Mouse (Mus musculus) megakaryocyte, embryonic 14.5 days (primary cell): Measurements from ENCODE around the gene Gm614. TPM values are rescaled to one million over a fixed set of nuclear protein-coding genes. Genes with fewer than 3 reads are reported as not detected.

Experiments
- H3K27me3 ChIP-seq: replicated peaks from 2 replicates; pipeline ENCODE3; 2012; ENCODE audit warnings: inconsistent platforms
- H3K36me3 ChIP-seq: replicated peaks from 2 replicates; pipeline ENCODE3; 2012; ENCODE audit warnings: low read length, inconsistent platforms, mixed read lengths
- H3K4me1 ChIP-seq: 2 replicates; pipeline ENCODE4 v1.6.1; 2012; ENCODE audit warnings: inconsistent platforms
- H3K4me3 ChIP-seq: replicated peaks from 2 replicates; pipeline ENCODE3; 2012; ENCODE audit warnings: moderate library complexity, mild to moderate bottlenecking, inconsistent platforms
- H3K9me3 ChIP-seq: 2 replicates; pipeline ENCODE4 v1.6.1; 2012; ENCODE audit warnings: inconsistent platforms
- FLI1 ChIP-seq: IDR thresholded peaks from 2 replicates; pipeline ENCODE4 v1.6.1; 2012; ENCODE audit warnings: low read length, inconsistent platforms, mixed read lengths
- GATA1 ChIP-seq: IDR thresholded peaks from 3 replicates; pipeline ENCODE4 v1.6.1; 2012; ENCODE audit warnings: mixed read lengths, low read length, inconsistent platforms, borderline replicate concordance
- polyA plus RNA-seq: library from polyadenylated mRNA; stranded (reverse); fragments of >175 nt; gene quantifications from 2 replicates; pipeline ENCODE4 v1.2.3, GENCODE M21; 2012; ENCODE audit warnings: low replicate concordance; ENCODE audit not compliant: insufficient read depth

Gm614 gene
- not detected in 2 replicates for polyA plus RNA-seq

- H3K27me3 ChIP-seq, result peaks cover 34% of the 10 kb centered on the region
- H3K36me3 ChIP-seq, result peaks cover 32% of the 10 kb centered on the region
- TF ChIP-seq FLI1 (no peak), GATA1 (no peak)
- no peaks in the 10 kb centered on the region for H3K9me3 ChIP-seq
- H3K4me1 ChIP-seq, result peaks cover 52% of the 10 kb centered on the region
- H3K4me3 ChIP-seq, result no peak within 1 kb of the TSS
These were observed at the start of gene Gm614 for GRCm38 (mm10) chrX:101263892-101264291. TSS of gene Gm614 (minus strand) at chrX:101263992.

DNA sequence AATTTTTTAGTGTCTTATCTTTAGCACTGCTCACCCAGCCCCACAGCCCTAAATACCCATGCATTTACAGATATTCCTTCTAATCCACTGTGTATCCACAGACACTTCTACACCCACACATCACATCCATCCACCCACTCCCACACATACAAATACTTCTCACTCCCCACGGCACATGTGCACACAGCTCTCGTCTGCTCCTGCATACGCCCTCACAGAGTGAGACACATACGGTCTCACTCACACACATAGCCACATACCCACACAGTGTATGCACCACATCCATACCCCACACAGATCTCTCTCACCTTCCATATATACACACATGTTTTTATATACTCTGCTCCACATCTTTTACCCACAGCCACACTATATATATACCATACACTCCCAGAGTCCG is 45.5 kb upstream of the Gm614 start:
- TF ChIP-seq FLI1 (no peak), GATA1 (no peak)
- H3K4me3 ChIP-seq, result no peak overlapping the region
- peaks cover 86% of the 10 kb centered on the region for H3K27me3 ChIP-seq

DNA sequence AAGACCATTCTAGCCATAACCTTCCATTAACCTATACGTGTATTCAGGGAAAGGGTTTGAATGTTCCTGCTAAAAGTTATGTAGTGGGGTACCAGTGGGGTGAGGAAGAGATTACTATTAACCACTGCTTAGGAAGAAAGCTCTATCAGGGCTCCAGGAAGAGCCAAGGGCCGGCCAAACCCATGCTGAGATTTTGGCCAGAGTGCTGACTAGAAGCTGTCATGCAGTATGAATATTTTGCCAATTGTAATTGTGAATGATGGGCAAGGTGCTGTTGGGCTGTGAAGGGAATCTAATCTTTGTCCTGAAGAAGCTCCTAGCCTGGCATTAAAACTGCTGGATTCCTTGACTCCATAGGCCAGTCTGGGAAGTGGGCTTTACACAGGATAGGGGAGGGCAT is 40.9 kb upstream of the Gm614 start:
- Histone ChIP-seq H3K36me3 (no peaks in the 10 kb centered on the region), H3K27me3 (peaks cover 87% of the 10 kb centered on the region), H3K9me3 (no peaks in the 10 kb centered on the region), H3K4me3 (no peak overlapping the region), H3K4me1 (no peaks in the 10 kb centered on the region)
- TF ChIP-seq GATA1, result no peak
- TF ChIP-seq FLI1, result no peak

More for the DNA sequence above, 45.5 kb upstream of the Gm614 start:
- peaks cover 6% of the 10 kb centered on the region; the same call in 1 of the 2 replicates for H3K4me1 ChIP-seq
- no peaks in the 10 kb centered on the region for H3K9me3 ChIP-seq
- no peaks in the 10 kb centered on the region for H3K36me3 ChIP-seq

DNA sequence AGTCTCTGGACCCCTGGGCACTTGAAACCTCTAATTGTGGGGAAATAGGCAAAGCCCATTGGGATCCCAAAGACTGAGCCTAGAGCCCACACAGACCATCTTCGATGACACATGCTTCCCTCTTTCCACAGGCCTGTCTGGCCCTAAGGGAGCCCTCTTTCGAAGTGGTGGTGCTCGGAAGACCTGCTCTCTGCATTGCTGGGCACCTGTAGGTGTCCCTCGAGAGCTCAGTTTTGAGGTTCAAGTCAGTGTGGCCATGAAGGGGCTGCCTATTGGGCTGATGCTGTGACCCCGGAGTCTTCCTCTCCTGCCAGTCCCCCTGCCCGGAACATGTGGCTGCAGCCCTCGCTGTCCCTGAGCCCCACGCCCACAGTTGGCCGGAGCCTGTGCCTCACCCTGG is 37.9 kb upstream of the Gm614 start:
- peaks cover 16% of the 10 kb centered on the region for H3K36me3 ChIP-seq
- H3K9me3 ChIP-seq, result no peaks in the 10 kb centered on the region
- TF ChIP-seq GATA1 (no peak), FLI1 (no peak)
- H3K4me3 ChIP-seq, result no peak overlapping the region
- no peaks in the 10 kb centered on the region for H3K4me1 ChIP-seq
- peaks cover 76% of the 10 kb centered on the region for H3K27me3 ChIP-seq

DNA sequence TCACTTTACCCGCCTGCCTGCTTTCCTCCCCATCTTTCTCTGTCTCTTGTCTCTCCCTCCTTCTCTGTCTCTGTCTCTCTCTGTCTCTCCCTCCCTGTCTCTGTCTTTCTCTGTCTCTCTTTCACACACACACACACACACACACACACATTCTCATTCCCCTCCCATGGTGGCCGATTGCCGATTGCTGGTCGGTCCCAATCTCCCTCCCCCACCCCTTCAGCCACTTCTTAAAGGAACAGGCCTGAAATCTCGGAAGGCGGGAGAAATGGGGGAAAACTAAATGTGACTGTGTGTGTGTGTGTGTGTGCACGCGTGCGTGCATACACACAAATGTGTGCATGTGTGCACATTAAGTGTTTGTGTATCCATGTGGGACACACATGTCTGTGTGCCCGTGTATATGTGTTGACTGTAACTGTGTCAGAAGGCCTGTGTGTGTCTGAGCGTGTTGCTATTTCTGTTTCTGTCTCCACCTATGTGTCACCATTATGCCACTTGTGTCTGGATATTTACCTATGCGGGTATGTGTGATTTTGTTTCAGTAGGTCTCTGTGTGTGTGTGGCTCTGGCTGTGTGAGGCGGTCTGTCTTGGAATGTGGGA is 36.7 kb upstream of the Gm614 start:
- H3K4me3 ChIP-seq, result no peak overlapping the region
- peaks cover 68% of the 10 kb centered on the region for H3K27me3 ChIP-seq
- TF ChIP-seq FLI1 (no peak), GATA1 (no peak)
- H3K4me1 ChIP-seq, result no peaks in the 10 kb centered on the region
- H3K36me3 ChIP-seq, result peaks cover 28% of the 10 kb centered on the region
- no peaks in the 10 kb centered on the region for H3K9me3 ChIP-seq

- Histone ChIP-seq H3K4me3 (no peak overlapping the region), H3K9me3 (no peaks in the 10 kb centered on the region), H3K36me3 (peaks cover 35% of the 10 kb centered on the region), H3K4me1 (no peaks in the 10 kb centered on the region), H3K27me3 (peaks cover 62% of the 10 kb centered on the region)
- TF ChIP-seq GATA1 (no peak), FLI1 (no peak)
These were observed 36.0 kb upstream of the Gm614 start for GRCm38 (mm10) chrX:101299473-101300426.

DNA sequence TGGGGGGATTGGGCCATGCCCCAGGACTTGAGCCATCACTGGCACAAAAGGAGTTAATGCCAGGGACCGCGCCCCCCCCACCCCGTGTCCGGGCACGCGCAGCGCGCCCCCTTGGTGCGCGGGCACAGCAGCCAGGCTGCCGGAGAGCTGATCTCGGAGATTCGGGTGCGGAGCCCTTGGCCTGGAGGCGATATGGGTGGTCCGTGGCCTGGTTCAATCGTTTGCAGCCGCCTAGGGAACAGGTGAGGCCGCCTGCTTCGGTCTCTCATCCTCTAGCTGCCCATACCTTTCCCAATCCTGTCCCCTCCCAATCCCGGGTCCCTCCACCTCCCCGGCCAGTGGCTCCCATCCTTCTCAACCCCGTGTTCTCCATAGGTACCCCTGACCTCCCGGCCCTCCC is 35.3 kb upstream of the Gm614 start, which contains the start of gene Nlgn3:
Gene Nlgn3, plus strand, starts transcription at position 114 of the 400 bp plus-strand sequence.
- H3K4me1 ChIP-seq, result no peaks in the 10 kb centered on the region
- no peak within 1 kb of the TSS for H3K4me3 ChIP-seq
- peaks cover 58% of the 10 kb centered on the region for H3K27me3 ChIP-seq
- TF ChIP-seq FLI1 (no peak), GATA1 (no peak)
- H3K36me3 ChIP-seq, result peaks cover 42% of the 10 kb centered on the region
- H3K9me3 ChIP-seq, result no peaks in the 10 kb centered on the region

GRCm38 (mm10) chrX:101290111-101290510 is 26.3 kb upstream of the Gm614 start:
- no peak overlapping the region for H3K4me3 ChIP-seq
- no peak for TF ChIP-seq FLI1
- no peak for TF ChIP-seq GATA1

GRCm38 (mm10) chrX:101289037-101289436 is 25.2 kb upstream of the Gm614 start:
- no peaks in the 10 kb centered on the region for H3K9me3 ChIP-seq
- H3K27me3 ChIP-seq, result peaks cover 45% of the 10 kb centered on the region
- H3K4me3 ChIP-seq, result no peak overlapping the region
- no peak for TF ChIP-seq GATA1
- no peak for TF ChIP-seq FLI1
- peaks cover 12% of the 10 kb centered on the region for H3K4me1 ChIP-seq
- H3K36me3 ChIP-seq, result peaks cover 99% of the 10 kb centered on the region

More at GRCm38 (mm10) chrX:101290111-101290510, 26.3 kb upstream of the Gm614 start:
- Histone ChIP-seq H3K27me3 (peaks cover 43% of the 10 kb centered on the region), H3K4me1 (peaks cover 12% of the 10 kb centered on the region), H3K9me3 (no peaks in the 10 kb centered on the region), H3K36me3 (peaks cover 99% of the 10 kb centered on the region)

DNA sequence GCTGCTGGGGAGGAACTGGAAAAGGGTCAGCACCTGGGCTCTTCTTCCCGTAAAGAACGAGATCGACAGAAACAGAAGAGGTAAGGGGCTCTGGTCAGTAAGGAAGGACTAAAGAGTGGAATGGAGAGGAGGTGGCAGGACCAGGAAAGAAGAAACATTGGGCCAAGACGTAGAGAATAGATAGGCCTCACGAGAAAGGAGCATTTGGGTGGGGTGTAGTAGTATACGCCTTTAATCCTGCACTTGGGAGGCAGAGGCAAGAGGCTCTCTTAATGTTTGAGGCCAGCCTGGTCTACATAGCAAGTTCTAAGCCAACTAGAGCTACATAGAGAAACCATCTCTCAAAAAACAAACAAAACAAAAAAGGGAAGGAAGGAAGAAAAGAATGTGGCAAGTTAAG is 24.6 kb upstream of the Gm614 start:
- peaks cover 42% of the 10 kb centered on the region for H3K27me3 ChIP-seq
- H3K9me3 ChIP-seq, result no peaks in the 10 kb centered on the region
- TF ChIP-seq GATA1, result no peak
- no peak for TF ChIP-seq FLI1
- H3K36me3 ChIP-seq, result peaks cover 99% of the 10 kb centered on the region
- peaks cover 12% of the 10 kb centered on the region for H3K4me1 ChIP-seq
- H3K4me3 ChIP-seq, result no peak overlapping the region
